Mouse (Mus musculus): Measurements from ENCODE around the gene Gm27021. TPM values are rescaled to one million over a fixed set of nuclear protein-coding genes. Genes with fewer than 3 reads are reported as not detected.
A peak's percentile ranks its signal among the peaks of the same experiment; 100 is the strongest.

The Gm27021 gene
- polyA plus RNA-seq, 1 experiment from 2014 or later, result 3.2 TPM

DNA sequence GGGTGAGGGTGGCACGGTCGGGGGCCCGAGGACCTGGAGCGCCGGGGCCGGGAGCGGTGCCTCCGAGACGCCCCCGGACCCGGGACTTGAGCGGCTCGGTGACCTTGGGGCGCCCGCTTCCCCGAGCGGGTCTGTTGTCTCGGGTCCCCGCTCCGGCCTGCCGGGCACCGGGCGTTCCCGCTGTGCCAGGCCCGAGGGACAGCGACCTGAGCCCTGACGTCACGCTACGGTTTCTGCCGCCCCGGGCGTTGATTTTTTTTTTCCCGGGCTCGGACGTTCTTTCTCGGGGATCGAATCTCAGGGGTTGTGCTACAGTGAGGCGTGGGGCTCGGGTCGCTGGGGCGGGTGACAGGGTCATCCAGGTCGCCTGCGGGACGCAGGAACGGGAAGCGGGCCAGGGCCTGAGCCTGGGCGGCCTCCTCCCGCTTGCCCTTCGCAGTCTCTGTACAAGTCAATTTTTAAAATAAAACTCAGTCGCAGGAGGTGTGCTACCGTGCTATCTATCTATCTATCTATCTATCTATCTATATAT, 561 bp upstream of the Gm27021 start, which contains the start of gene Emc8:
Gene Emc8, minus strand, starts transcription at position 200 of the 532 bp plus-strand sequence.
- ATAC-seq (ENCODE audit: insufficient number of reproducible peaks, insufficient read depth, low FRiP score, low TSS enrichment), result no peak
- 2% methylated on average over 51 of the region's 51 CpGs for WGBS
- Histone ChIP-seq H3K27ac (peak within 1 kb of the TSS; percentile 87), H3K4me3 (peak within 1 kb of the TSS; percentile 99), H3K9me3 (no peaks in the 10 kb centered on the region), H3K36me3 (peaks cover 44% of the 10 kb centered on the region), H3K9ac (peak within 1 kb of the TSS; percentile 98), H3K27me3 (no peaks in the 10 kb centered on the region), H3K4me1 (peaks cover 22% of the 10 kb centered on the region), H3K4me2 (replicated peaks) (peak within 1 kb of the TSS; percentile 82)

DNA sequence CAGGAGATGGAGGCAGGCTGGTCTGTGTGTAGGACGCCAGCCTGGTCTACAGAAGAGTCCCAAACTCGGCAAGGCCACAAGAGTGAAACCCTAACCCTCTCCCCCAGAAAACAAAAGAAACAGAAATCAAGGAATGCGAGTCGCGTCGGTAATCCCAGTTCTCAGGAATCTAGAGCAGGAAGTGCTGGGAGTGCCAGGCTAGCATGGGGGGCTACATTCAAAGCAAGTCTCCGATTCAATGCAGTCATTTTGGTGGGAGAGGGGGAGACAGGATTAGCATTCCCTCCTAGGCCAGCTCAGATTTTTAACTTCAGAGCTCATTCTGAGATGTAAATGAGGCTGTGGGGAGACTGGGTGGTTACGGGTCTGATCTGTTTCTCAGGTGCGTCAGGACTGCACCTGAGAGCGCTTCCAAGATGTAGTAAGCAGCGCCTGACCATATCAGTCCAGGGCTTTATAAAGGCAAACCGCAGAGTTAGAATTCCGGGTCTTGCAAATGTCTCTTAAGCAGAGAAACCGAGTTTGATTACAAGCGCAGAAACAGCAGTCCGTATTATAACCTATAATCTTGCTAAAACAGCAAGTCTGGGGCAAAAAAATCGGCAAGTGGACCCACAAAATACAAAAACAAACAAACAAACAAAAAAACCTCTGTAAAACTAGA, 940 bp downstream of the Gm27021 start:
- Histone ChIP-seq H3K4me3 (peak overlapping the region; percentile 99), H3K27ac (peak overlapping the region; percentile 87), H3K4me1 (peaks cover 22% of the 10 kb centered on the region), H3K4me2 (replicated peaks) (peak overlapping the region; percentile 82), H3K27me3 (no peaks in the 10 kb centered on the region), H3K36me3 (peaks cover 29% of the 10 kb centered on the region), H3K9ac (peak overlapping the region; percentile 98), H3K9me3 (no peaks in the 10 kb centered on the region)
- WGBS, result under 1% methylated on average over 17 of the region's 17 CpGs
- ATAC-seq (ENCODE audit: insufficient number of reproducible peaks, insufficient read depth, low FRiP score, low TSS enrichment), result no peak

GRCm38 (mm10) chr8:120665726-120666455, 2.0 kb downstream of the Gm27021 start:
- peak overlapping the region; percentile 82 for H3K4me2 ChIP-seq (replicated peaks)
- peak overlapping the region; percentile 98; the same call in 1 of the 2 replicates for H3K9ac ChIP-seq
- no peak for ATAC-seq (ENCODE audit: insufficient number of reproducible peaks, insufficient read depth, low FRiP score, low TSS enrichment)
- no peaks in the 10 kb centered on the region for H3K27me3 ChIP-seq
- peaks cover 22% of the 10 kb centered on the region for H3K4me1 ChIP-seq
- no peak overlapping the region for H3K27ac ChIP-seq
- H3K9me3 ChIP-seq, result no peaks in the 10 kb centered on the region
- H3K4me3 ChIP-seq, result peak overlapping the region; percentile 99
- 71% methylated on average over 3 of the region's 3 CpGs for WGBS
- peaks cover 19% of the 10 kb centered on the region for H3K36me3 ChIP-seq

GRCm38 (mm10) chr8:120664566-120664965, 3.3 kb downstream of the Gm27021 start:
- H3K9ac ChIP-seq, result no peak overlapping the region
- no peak overlapping the region for H3K4me3 ChIP-seq
- H3K4me2 ChIP-seq (replicated peaks), result no peak overlapping the region
- no peak overlapping the region for H3K27ac ChIP-seq
- H3K36me3 ChIP-seq, result peaks cover 17% of the 10 kb centered on the region
- no peaks in the 10 kb centered on the region for H3K9me3 ChIP-seq
- peaks cover 22% of the 10 kb centered on the region for H3K4me1 ChIP-seq
- WGBS, result 84% methylated on average over 6 of the region's 6 CpGs
- no peak for ATAC-seq (ENCODE audit: insufficient number of reproducible peaks, insufficient read depth, low FRiP score, low TSS enrichment)
- H3K27me3 ChIP-seq, result no peaks in the 10 kb centered on the region

- Histone ChIP-seq H3K27ac (no peak overlapping the region), H3K4me2 (replicated peaks) (no peak overlapping the region), H3K9ac (no peak overlapping the region), H3K27me3 (no peaks in the 10 kb centered on the region), H3K4me1 (no peaks in the 10 kb centered on the region), H3K36me3 (peaks cover 66% of the 10 kb centered on the region), H3K4me3 (no peak overlapping the region), H3K9me3 (no peaks in the 10 kb centered on the region)
- ATAC-seq (ENCODE audit: insufficient number of reproducible peaks, insufficient read depth, low FRiP score, low TSS enrichment), result no peak
- 90% methylated on average over 8 of the region's 8 CpGs for WGBS
Observed at GRCm38 (mm10) chr8:120657415-120657814, 10.5 kb downstream of the Gm27021 start.

GRCm38 (mm10) chr8:120656322-120657052, 11.4 kb downstream of the Gm27021 start:
- 91% methylated on average over 7 of the region's 7 CpGs for WGBS
- Histone ChIP-seq H3K9ac (no peak overlapping the region), H3K36me3 (peaks cover 68% of the 10 kb centered on the region), H3K27ac (no peak overlapping the region), H3K4me2 (replicated peaks) (no peak overlapping the region), H3K27me3 (no peaks in the 10 kb centered on the region), H3K4me3 (no peak overlapping the region), H3K4me1 (no peaks in the 10 kb centered on the region), H3K9me3 (no peaks in the 10 kb centered on the region)
- ATAC-seq (ENCODE audit: insufficient number of reproducible peaks, insufficient read depth, low FRiP score, low TSS enrichment), result no peak

GRCm38 (mm10) chr8:120647532-120647931, 20.3 kb downstream of the Gm27021 start, which contains the start of gene 1190005I06Rik:
Gene 1190005I06Rik (minus strand): TSS chr8:120647632.
- Histone ChIP-seq H3K27ac (no peak within 1 kb of the TSS), H3K4me3 (no peak within 1 kb of the TSS), H3K4me1 (no peaks in the 10 kb centered on the region; the same call in 1 of the 2 replicates), H3K27me3 (no peaks in the 10 kb centered on the region), H3K9ac (no peak within 1 kb of the TSS), H3K4me2 (replicated peaks) (no peak within 1 kb of the TSS), H3K9me3 (no peaks in the 10 kb centered on the region), H3K36me3 (0 out of 2 replicates have a peak, but pooled peaks cover 9% of the 10 kb centered on the region)
- WGBS, result 31% methylated on average over 7 of the region's 7 CpGs
- no peak for ATAC-seq (ENCODE audit: insufficient number of reproducible peaks, insufficient read depth, low FRiP score, low TSS enrichment)

DNA sequence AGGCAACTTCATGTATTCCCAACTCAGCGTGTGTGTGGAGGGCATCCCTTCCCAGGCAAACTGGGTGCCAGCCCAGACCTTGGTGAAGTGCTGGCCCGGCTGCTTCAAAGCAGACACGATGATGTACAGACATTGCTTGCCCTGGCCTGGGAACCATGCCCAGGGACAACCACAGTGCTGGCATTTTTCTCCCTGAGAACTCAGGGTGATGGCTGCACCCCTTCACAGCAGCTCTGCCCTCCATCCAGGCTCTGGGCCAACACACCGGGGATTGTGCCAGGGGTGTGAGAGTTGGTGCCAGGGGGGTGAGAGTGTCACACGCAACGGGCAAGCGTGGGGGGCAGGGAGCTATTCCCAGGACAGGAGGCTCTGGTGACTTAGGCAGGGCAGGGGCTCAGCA, 23.2 kb downstream of the Gm27021 start:
- H3K4me1 ChIP-seq, result no peaks in the 10 kb centered on the region; the same call in 1 of the 2 replicates
- no peaks in the 10 kb centered on the region for H3K9me3 ChIP-seq
- H3K27ac ChIP-seq, result no peak overlapping the region
- no peak overlapping the region for H3K4me3 ChIP-seq
- H3K27me3 ChIP-seq, result no peaks in the 10 kb centered on the region
- no peak overlapping the region for H3K4me2 ChIP-seq (replicated peaks)
- 84% methylated on average over 7 of the region's 7 CpGs for WGBS
- ATAC-seq (ENCODE audit: insufficient number of reproducible peaks, insufficient read depth, low FRiP score, low TSS enrichment), result no peak
- H3K36me3 ChIP-seq, result no peaks in the 10 kb centered on the region
- no peak overlapping the region for H3K9ac ChIP-seq

GRCm38 (mm10) chr8:120642031-120642662, 25.7 kb downstream of the Gm27021 start:
- H3K4me3 ChIP-seq, result no peak overlapping the region
- no peaks in the 10 kb centered on the region for H3K4me1 ChIP-seq

GRCm38 (mm10) chr8:120641245-120641644, 26.6 kb downstream of the Gm27021 start:
- 32% methylated on average over 8 of the region's 8 CpGs for WGBS

More at GRCm38 (mm10) chr8:120642031-120642662, 25.7 kb downstream of the Gm27021 start:
- Histone ChIP-seq H3K27me3 (no peaks in the 10 kb centered on the region), H3K36me3 (no peaks in the 10 kb centered on the region), H3K9ac (no peak overlapping the region), H3K27ac (no peak overlapping the region), H3K9me3 (no peaks in the 10 kb centered on the region), H3K4me2 (replicated peaks) (no peak overlapping the region)
- ATAC-seq (ENCODE audit: insufficient number of reproducible peaks, insufficient read depth, low FRiP score, low TSS enrichment), result no peak
- 71% methylated on average over 10 of the region's 10 CpGs for WGBS

DNA sequence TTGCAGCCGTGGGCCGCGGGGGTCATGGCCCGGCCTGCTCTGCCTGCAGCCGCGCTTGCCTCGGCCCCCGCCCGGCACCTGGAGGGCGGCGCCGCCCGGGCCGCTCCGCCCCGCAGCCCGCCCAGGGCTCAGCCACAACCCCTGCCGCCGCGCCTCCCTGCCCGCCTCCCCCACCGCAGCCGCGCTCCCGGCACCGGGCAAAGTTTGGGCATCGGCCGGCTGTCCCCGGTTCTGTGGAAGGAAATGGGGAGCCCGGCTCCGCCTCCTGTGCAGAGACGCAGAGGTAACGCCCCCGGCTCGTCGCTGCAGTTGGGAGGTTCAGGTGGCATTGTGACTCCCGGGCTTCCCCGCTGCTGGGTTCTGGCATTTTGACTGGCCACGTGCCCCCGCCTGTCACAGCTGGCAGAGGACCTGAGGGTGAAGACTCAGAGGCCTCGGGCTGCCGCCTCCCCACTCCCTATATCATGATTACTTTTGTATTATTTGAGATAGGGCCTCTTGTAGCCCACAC, 33.5 kb downstream of the Gm27021 start:
- Histone ChIP-seq H3K4me3 (peak overlapping the region; percentile 64), H3K27me3 (peaks cover 25% of the 10 kb centered on the region), H3K9ac (peak overlapping the region; percentile 67), H3K4me1 (peaks cover 10% of the 10 kb centered on the region; the same call in 1 of the 2 replicates), H3K4me2 (replicated peaks) (peak overlapping the region; percentile 96), H3K27ac (no peak overlapping the region), H3K36me3 (no peaks in the 10 kb centered on the region), H3K9me3 (peaks cover 6% of the 10 kb centered on the region; the same call in 1 of the 2 replicates)
- no peak for ATAC-seq (ENCODE audit: insufficient number of reproducible peaks, insufficient read depth, low FRiP score, low TSS enrichment)
- WGBS, result under 1% methylated on average over 40 of the region's 42 CpGs

More at GRCm38 (mm10) chr8:120641245-120641644, 26.6 kb downstream of the Gm27021 start:
- Histone ChIP-seq H3K9me3 (no peaks in the 10 kb centered on the region), H3K27me3 (no peaks in the 10 kb centered on the region), H3K9ac (no peak overlapping the region), H3K4me2 (replicated peaks) (no peak overlapping the region), H3K36me3 (no peaks in the 10 kb centered on the region), H3K4me1 (no peaks in the 10 kb centered on the region), H3K4me3 (no peak overlapping the region), H3K27ac (no peak overlapping the region)
- no peak for ATAC-seq (ENCODE audit: insufficient number of reproducible peaks, insufficient read depth, low FRiP score, low TSS enrichment)
